Comparison of ENCODE assay signal across 29 mouse cellular contexts in the genomic region with DNA sequence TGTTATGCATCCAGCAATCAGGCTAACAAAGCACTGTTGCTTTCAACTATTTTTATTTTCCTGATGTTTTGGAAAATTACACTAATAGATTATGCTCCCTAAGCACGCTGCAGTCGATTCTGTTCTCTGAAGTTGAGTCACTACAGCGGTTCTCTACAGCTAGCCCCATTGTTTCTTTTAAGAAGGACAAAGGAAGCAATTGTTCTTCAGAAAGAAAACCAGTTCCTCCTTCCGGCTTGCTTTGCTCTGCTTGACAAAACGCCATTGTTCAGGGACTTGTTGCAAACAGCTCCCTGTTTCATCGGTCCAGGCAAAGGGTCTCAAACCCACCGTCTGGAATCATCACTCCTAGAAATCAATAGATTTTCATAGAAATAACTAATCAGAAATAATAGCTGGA.
DNase-seq lines count a peak whose midpoint lies in the region; ATAC-seq and TF ChIP-seq lines count a peak whose summit lies in the region.
"Had no signal": no experiment of that assay in that cellular context is flagged by ENCODE, and none has a peak within 500 bp of the region (broad histone marks: within the 10 kb centered on the region; RNA-seq: fewer than 3 reads in every experiment).

No protein-coding gene starts in this region.

- no peaks in the 10 kb centered on the region for H3K9me3 ChIP-seq in neural tube, embryonic 15.5 days (replicated peaks)
- no peaks in the 10 kb centered on the region for H3K9me3 ChIP-seq in intestine, postnatal 0 days (ENCODE audit: control insufficient read depth)
- H3K9me3 ChIP-seq in forebrain, embryonic 11.5 days (ENCODE audit: control insufficient read depth, low read length): no peaks in the 10 kb centered on the region
- H3K9me3 ChIP-seq: embryonic facial prominence, embryonic 13.5 days; limb, embryonic 12.5 days; liver, embryonic 15.5 days; midbrain, embryonic 12.5 days had no signal

- ATAC-seq in frontal cortex, adult (ENCODE audit: low TSS enrichment): peak; percentile 41; the same call in 1 of the 2 replicates
- ATAC-seq in neural tube, embryonic 15.5 days (ENCODE audit: low FRiP score): 0 out of 2 replicates have a peak, but pooled peaks have one; percentile 6
- ATAC-seq in intestine, postnatal 0 days: no peak
- ATAC-seq in forebrain, embryonic 11.5 days (replicated peaks; ENCODE audit: low FRiP score): no peak
- ATAC-seq: CD4-positive, CD25-positive, alpha-beta regulatory T cell, adult 4 months; forebrain, embryonic 14.5 days; inflammation-experienced regulatory T-cells, adult 6 months had no signal

- TF ChIP-seq CTCF in intestine, postnatal 0 days (IDR thresholded peaks at IDR 0.05; ENCODE audit: low read depth): no peak

- H3K4me2 ChIP-seq in neural tube, embryonic 15.5 days: no peak overlapping the region
- H3K4me2 ChIP-seq in intestine, postnatal 0 days (replicated peaks; ENCODE audit: low read depth): no peak overlapping the region
- no peak overlapping the region for H3K4me2 ChIP-seq in forebrain, embryonic 11.5 days (ENCODE audit: low read depth, low read length, severe bottlenecking)
- H3K4me2 ChIP-seq: embryonic facial prominence, embryonic 13.5 days; heart, embryonic 11.5 days; hindbrain, embryonic 14.5 days; limb, embryonic 12.5 days; liver, embryonic 15.5 days; lung, embryonic 14.5 days; midbrain, embryonic 12.5 days had no signal

- H3K9ac ChIP-seq in neural tube, embryonic 15.5 days (replicated peaks): no peak overlapping the region
- H3K9ac ChIP-seq in intestine, postnatal 0 days (ENCODE audit: low read depth, low read length): no peak overlapping the region
- H3K9ac ChIP-seq in forebrain, embryonic 11.5 days (ENCODE audit: low read length): no peak overlapping the region
- H3K9ac ChIP-seq: embryonic facial prominence, embryonic 13.5 days; hindbrain, embryonic 14.5 days; limb, embryonic 12.5 days; liver, embryonic 15.5 days; lung, embryonic 14.5 days; midbrain, embryonic 12.5 days had no signal

- no peak for DNase-seq in frontal cortex, adult 2 months (ENCODE audit: extremely low spot score in 1 of 2, low spot score in 1 of 2)
- no peak for DNase-seq in neural tube, embryonic 10.5 days (ENCODE audit: extremely low spot score, low spot score)
- DNase-seq in R1 (ENCODE audit: low read depth, low spot score): peak; percentile 93
- peak; percentile 37 for DNase-seq in retina, embryonic 14.5 days (ENCODE audit: low spot score)
- DNase-seq in forebrain, embryonic 11.5 days (ENCODE audit: low spot score): no peak
- DNase-seq: adrenal gland, postnatal 14 days; cerebellum, adult 18-20 months; cerebellum, postnatal 10 days; gastrocnemius, adult 2 months; gastrocnemius, postnatal 36 days; heart, adult 18-20 months; heart, postnatal 4 days; kidney, adult 2 months; kidney, postnatal 36 days; layer of hippocampus, postnatal 36 days; lung, embryonic 14.5 days; lung, postnatal 14 days had no signal

- H3K4me3 ChIP-seq in neural tube, embryonic 15.5 days (replicated peaks): no peak overlapping the region
- H3K4me3 ChIP-seq in intestine, postnatal 0 days (ENCODE audit: low read depth, low read length): no peak overlapping the region
- H3K4me3 ChIP-seq in forebrain, embryonic 11.5 days (ENCODE audit: low read depth, low read length): no peak overlapping the region
- H3K4me3 ChIP-seq: embryonic facial prominence, embryonic 13.5 days; gastrocnemius, adult 2 months; limb, embryonic 12.5 days; liver, embryonic 15.5 days; midbrain, embryonic 12.5 days had no signal

- no peaks in the 10 kb centered on the region for H3K36me3 ChIP-seq in neural tube, embryonic 15.5 days
- no peaks in the 10 kb centered on the region for H3K36me3 ChIP-seq in intestine, postnatal 0 days (ENCODE audit: control insufficient read depth, insufficient read depth)
- H3K36me3 ChIP-seq in forebrain, embryonic 11.5 days (ENCODE audit: control insufficient read depth, insufficient read depth, low read length): no peaks in the 10 kb centered on the region
- H3K36me3 ChIP-seq: embryonic facial prominence, embryonic 13.5 days; limb, embryonic 12.5 days; liver, embryonic 15.5 days; midbrain, embryonic 12.5 days had no signal

- no peaks in the 10 kb centered on the region; the same call in 1 of the 2 replicates for H3K27me3 ChIP-seq in neural tube, embryonic 15.5 days (replicated peaks)
- H3K27me3 ChIP-seq in intestine, postnatal 0 days (replicated peaks; ENCODE audit: control insufficient read depth, insufficient read depth, low read length): no peaks in the 10 kb centered on the region
- no peaks in the 10 kb centered on the region for H3K27me3 ChIP-seq in forebrain, embryonic 11.5 days (ENCODE audit: control insufficient read depth, insufficient read depth, low read length)
- H3K27me3 ChIP-seq: embryonic facial prominence, embryonic 13.5 days; limb, embryonic 12.5 days; liver, embryonic 15.5 days; midbrain, embryonic 12.5 days had no signal

- 29% methylated on average over 7 of the region's 7 CpGs for WGBS in neural tube, embryonic 15.5 days
- 49% methylated on average over 7 of the region's 7 CpGs for WGBS in intestine, postnatal 0 days
- WGBS in forebrain, embryonic 11.5 days: 31% methylated on average over 7 of the region's 7 CpGs

- H3K4me1 ChIP-seq in neural tube, embryonic 15.5 days: peaks cover 10% of the 10 kb centered on the region
- no peaks in the 10 kb centered on the region for H3K4me1 ChIP-seq in intestine, postnatal 0 days (replicated peaks; ENCODE audit: control insufficient read depth, insufficient read depth, low read length)
- no peaks in the 10 kb centered on the region for H3K4me1 ChIP-seq in forebrain, embryonic 11.5 days (replicated peaks; ENCODE audit: control insufficient read depth, insufficient read depth, low read length)
- H3K4me1 ChIP-seq: embryonic facial prominence, embryonic 13.5 days; limb, embryonic 12.5 days; liver, embryonic 15.5 days; midbrain, embryonic 12.5 days had no signal

- H3K27ac ChIP-seq in neural tube, embryonic 15.5 days (replicated peaks): no peak overlapping the region
- H3K27ac ChIP-seq in intestine, postnatal 0 days (ENCODE audit: low read depth, low read length): no peak overlapping the region
- H3K27ac ChIP-seq in forebrain, embryonic 11.5 days (ENCODE audit: low read depth, low read length): no peak overlapping the region
- H3K27ac ChIP-seq: embryonic facial prominence, embryonic 13.5 days; gastrocnemius, adult 2 months; hindbrain, embryonic 14.5 days; limb, embryonic 12.5 days; liver, embryonic 15.5 days; midbrain, embryonic 12.5 days had no signal

Comparison
In these comparisons a context has a peak if more than half of its experiments do, and no peak if none do; other contexts are left out.
1. ATAC-seq: peak in frontal cortex, adult (single experiment) and neural tube, embryonic 15.5 days (single experiment); none in intestine, postnatal 0 days (single experiment) and forebrain, embryonic 11.5 days (single experiment).
2. DNase-seq: peak in R1 (single experiment) and retina, embryonic 14.5 days (single experiment); none in frontal cortex, adult 2 months (0 of 2), neural tube, embryonic 10.5 days (single experiment) and forebrain, embryonic 11.5 days (single experiment).